Mouse (Mus musculus) megakaryocyte, embryonic 14.5 days (primary cell): ENCODE data around the gene Scarf1.
"Not testable (repeated sequence)": the region's sequence is repeated elsewhere in the genome, so short reads cannot be mapped to it uniquely, and the experiment has no call there.

Source experiments
- FLI1 ChIP-seq: IDR thresholded peaks from 2 replicates; pipeline ENCODE4 v1.6.1; 2012; ENCODE audit warnings: low read length, inconsistent platforms, mixed read lengths
- GATA1 ChIP-seq: IDR thresholded peaks from 3 replicates; pipeline ENCODE4 v1.6.1; 2012; ENCODE audit warnings: mixed read lengths, low read length, inconsistent platforms, borderline replicate concordance

GRCm38 (mm10) chr11:75556006-75556405, 42.7 kb downstream of the Scarf1 start:
- not testable (repeated sequence) for TF ChIP-seq GATA1, FLI1
